Mouse (Mus musculus) liver, embryonic 14.5 days (tissue): ENCODE results near the gene Il10.

ENCODE experiments used
- CTCF ChIP-seq: IDR thresholded peaks from 2 replicates; pipeline ENCODE4 v1.5.1; 2016; ENCODE audit warnings: antibody characterized with exemption, low read depth, control low read depth
- EP300 ChIP-seq: IDR thresholded peaks from 2 replicates; pipeline ENCODE4 v1.6.1; 2016; ENCODE audit warnings: antibody characterized with exemption, low read depth

DNA sequence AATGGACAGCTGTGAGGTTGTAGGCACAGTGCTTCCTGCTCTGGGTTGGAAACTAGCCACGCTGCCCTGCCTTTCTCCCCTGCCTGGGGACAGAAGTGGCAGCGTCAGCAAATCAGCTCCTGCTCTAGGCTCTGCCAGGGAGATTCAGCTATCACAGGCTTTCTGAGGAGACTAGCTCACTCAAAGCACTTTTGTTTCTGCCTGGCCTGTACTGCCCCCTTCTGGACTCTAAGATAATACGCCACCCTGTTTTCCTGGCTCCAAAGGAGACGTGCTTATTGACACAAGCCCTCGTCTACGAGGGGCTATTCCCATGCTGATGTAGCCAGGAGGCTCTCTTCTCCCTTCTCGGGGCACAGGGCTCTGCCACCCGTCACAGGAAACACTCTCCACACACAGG, 33.6 kb downstream of the Il10 start:
- TF ChIP-seq CTCF: peak; percentile 76
- TF ChIP-seq EP300: no peak
